Mouse (Mus musculus): ENCODE data around the gene Rarg. TPM values are rescaled to one million over a fixed set of nuclear protein-coding genes. Genes with fewer than 3 reads are reported as not detected.

The Rarg gene
- 27.1 and 28.4 TPM in 2 replicates for polyA plus RNA-seq (2015; fragmentation: Nextera tagmentation; extraction: Ambion mirVana)

DNA sequence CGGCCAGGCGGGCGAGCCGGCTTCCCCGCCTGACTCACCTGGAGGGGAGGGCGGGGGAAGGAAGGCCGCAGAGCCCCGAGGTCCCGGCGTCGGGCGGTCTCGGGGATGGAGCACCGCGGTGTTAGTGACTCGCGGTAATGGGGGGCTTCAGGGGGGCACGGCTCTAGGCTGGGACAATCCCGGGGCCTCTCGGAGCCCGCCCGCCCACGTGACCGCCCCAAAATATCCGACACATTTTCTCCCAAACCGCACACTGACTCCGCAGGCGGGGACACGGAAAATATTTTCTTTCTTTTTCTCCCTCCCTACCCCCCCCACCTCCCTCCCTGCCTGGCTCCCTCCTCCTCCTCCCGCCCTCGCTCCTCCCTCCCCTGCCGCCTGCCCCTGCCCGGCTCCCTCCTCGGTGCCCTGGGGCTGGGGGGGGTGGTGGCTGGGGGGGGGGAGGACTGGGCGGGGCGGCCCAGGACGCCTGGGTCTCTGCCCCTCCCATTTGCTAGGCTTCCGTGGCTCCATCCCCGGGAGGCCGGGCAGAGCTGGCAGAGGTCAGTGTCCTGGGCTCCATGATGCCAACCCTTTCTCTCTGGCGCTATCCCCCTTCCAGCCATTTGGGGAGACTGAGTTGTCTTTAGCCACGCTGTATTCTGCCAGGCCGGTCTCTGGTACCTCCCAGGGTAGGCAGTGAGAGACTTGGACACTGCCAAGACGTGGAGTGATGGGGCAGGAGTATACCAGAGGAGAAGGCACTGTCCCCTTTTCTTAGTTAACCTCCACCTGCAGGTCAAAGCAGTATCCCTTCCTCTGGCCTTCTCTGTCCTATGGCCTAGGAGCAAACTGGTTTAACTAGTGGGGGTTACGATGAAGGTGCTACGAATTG, at the start of gene Rarg:
Gene Rarg (minus strand): TSS at position 316 of the 874 bp plus-strand sequence.

DNA sequence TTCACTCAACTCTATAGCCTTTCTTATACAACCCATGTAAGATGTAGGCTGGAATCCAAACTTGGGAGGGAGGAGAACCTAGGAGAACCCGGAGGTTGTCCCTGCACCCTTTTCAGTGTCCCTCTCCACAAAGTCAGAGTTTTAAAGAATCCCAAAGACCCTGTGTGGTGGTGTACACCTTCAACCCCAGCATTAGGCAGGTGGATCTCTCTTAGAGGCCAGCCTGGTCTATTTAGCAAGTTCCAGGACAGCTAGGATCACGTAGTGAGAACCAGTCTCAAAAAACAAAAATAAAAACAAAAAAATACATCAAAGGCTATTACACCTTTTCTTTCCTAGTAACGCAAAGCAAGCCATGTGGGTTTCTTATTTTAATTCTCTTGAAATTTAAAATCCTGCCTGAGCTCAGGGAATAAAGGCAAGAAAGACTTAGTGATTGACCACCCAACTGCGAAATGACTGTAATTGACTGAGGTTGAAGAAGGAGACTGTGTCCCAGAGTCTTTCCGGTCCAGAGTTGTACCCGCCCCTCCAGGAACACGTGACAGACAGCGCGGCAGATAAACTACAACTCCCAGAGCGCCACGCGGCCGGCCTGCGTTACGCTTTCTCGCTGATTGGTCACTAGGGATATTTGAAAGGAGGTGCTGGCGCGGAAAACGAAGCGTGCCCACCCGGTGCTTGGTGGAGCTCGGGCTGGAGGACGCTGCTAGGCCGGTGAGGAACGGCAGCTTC, 38.5 kb upstream of the Rarg start, which contains the start of gene Espl1:
Gene Espl1 (plus strand): TSS at position 634 of the 735 bp plus-strand sequence.

GRCm38 (mm10) chr15:102279092-102279782, 21.9 kb upstream of the Rarg start, which contains the start of gene Mfsd5:
Gene Mfsd5, plus strand, starts transcription at chr15:102279454.

GRCm38 (mm10) chr15:102270274-102270960, 13.1 kb upstream of the Rarg start, which contains the start of gene Gm9918:
Gene Gm9918, plus strand, starts transcription at chr15:102270563.

DNA sequence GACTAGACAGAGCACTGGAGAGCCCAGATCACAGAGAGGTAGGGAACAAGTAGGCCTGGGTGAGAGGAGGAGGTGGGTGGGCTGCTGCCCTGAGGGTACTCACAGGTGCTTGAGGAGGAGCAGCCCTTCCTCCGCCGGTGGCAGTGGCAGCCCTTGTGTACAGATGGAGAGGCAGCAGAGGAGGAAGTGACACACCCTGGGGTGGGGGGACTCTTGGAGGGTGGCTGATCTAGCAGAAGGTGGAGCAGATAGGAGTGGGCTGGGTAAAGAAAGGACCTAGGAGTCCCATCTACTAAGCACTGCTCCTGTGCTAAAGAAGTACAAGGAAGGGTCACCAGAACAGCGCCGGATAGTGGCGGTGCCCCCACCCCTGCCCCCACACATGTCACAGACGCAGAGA, 25.6 kb downstream of the Rarg start, which contains the start of gene Itgb7:
Gene Itgb7 (minus strand): TSS at position 197 of the 400 bp plus-strand sequence.

GRCm38 (mm10) chr15:102204674-102205505, 52.4 kb downstream of the Rarg start, which contains the start of gene Csad:
Gene Csad, minus strand, starts transcription at chr15:102204724.

GRCm38 (mm10) chr15:102202971-102203834, 54.1 kb downstream of the Rarg start, which contains the start of gene Zfp740:
Gene Zfp740, plus strand, starts transcription at chr15:102203249.

Other genes starting within 250 kb of the Rarg start
- gene Krt18, start 229.3 kb downstream of the Rarg start, polyA plus RNA-seq (2015; fragmentation: Nextera tagmentation; extraction: Ambion mirVana), result 1,517 and 1,777 TPM in 2 replicates
- 68.1 and 68.6 TPM in 2 replicates for gene Eif4b, start 183.7 kb downstream of the Rarg start, polyA plus RNA-seq (2015; fragmentation: Nextera tagmentation; extraction: Ambion mirVana)
- 18.6 and 24.0 TPM in 2 replicates for gene Tns2, start 157.1 kb downstream of the Rarg start, polyA plus RNA-seq (2015; fragmentation: Nextera tagmentation; extraction: Ambion mirVana)
- gene Spryd3, start 121.3 kb downstream of the Rarg start, polyA plus RNA-seq (2015; fragmentation: Nextera tagmentation; extraction: Ambion mirVana), result 26.5 and 29.8 TPM in 2 replicates
- 78.2 and 93.2 TPM in 2 replicates for gene Igfbp6, start 113.2 kb downstream of the Rarg start, polyA plus RNA-seq (2015; fragmentation: Nextera tagmentation; extraction: Ambion mirVana)
- 0.16 and 0.88 TPM in 2 replicates for gene Soat2, start 107.0 kb downstream of the Rarg start, polyA plus RNA-seq (2015; fragmentation: Nextera tagmentation; extraction: Ambion mirVana)
- 21.3 and 21.8 TPM in 2 replicates for gene Zfp740, start 54.3 kb downstream of the Rarg start, polyA plus RNA-seq (2015; fragmentation: Nextera tagmentation; extraction: Ambion mirVana)
- 54.0 and 55.8 TPM in 2 replicates for gene Csad, start 52.8 kb downstream of the Rarg start, polyA plus RNA-seq (2015; fragmentation: Nextera tagmentation; extraction: Ambion mirVana)
- 1.2 and 2.5 TPM in 2 replicates for gene Itgb7, start 25.6 kb downstream of the Rarg start, polyA plus RNA-seq (2015; fragmentation: Nextera tagmentation; extraction: Ambion mirVana)
- gene Gm9918, start 13.0 kb upstream of the Rarg start, polyA plus RNA-seq (2015; fragmentation: Nextera tagmentation; extraction: Ambion mirVana), result 0.07 TPM in 1 of 2 replicates, not detected in the other
- gene Mfsd5, start 21.9 kb upstream of the Rarg start, polyA plus RNA-seq (2015; fragmentation: Nextera tagmentation; extraction: Ambion mirVana), result 81.9 and 85.2 TPM in 2 replicates
- gene Espl1, start 38.7 kb upstream of the Rarg start, polyA plus RNA-seq (2015; fragmentation: Nextera tagmentation; extraction: Ambion mirVana), result 4.2 and 5.0 TPM in 2 replicates
- 296 and 317 TPM in 2 replicates for gene Pfdn5, start 68.6 kb upstream of the Rarg start, polyA plus RNA-seq (2015; fragmentation: Nextera tagmentation; extraction: Ambion mirVana)
- gene Myg1, start 74.2 kb upstream of the Rarg start, polyA plus RNA-seq (2015; fragmentation: Nextera tagmentation; extraction: Ambion mirVana), result 46.2 and 48.2 TPM in 2 replicates
- 28.3 and 30.9 TPM in 2 replicates for gene Aaas, start 93.3 kb upstream of the Rarg start, polyA plus RNA-seq (2015; fragmentation: Nextera tagmentation; extraction: Ambion mirVana)
- 0.24 TPM in 2 replicates for gene Sp7, start 109.7 kb upstream of the Rarg start, polyA plus RNA-seq (2015; fragmentation: Nextera tagmentation; extraction: Ambion mirVana)
- gene Sp1, start 148.6 kb upstream of the Rarg start, polyA plus RNA-seq (2015; fragmentation: Nextera tagmentation; extraction: Ambion mirVana), result 4.4 and 4.8 TPM in 2 replicates
- gene Amhr2, start 187.8 kb upstream of the Rarg start, polyA plus RNA-seq (2015; fragmentation: Nextera tagmentation; extraction: Ambion mirVana), result 0.27 and 0.63 TPM in 2 replicates
- gene Prr13, start 201.5 kb upstream of the Rarg start, polyA plus RNA-seq (2015; fragmentation: Nextera tagmentation; extraction: Ambion mirVana), result 111 and 151 TPM in 2 replicates
- gene Pcbp2, start 213.0 kb upstream of the Rarg start, polyA plus RNA-seq (2015; fragmentation: Nextera tagmentation; extraction: Ambion mirVana), result 88.8 and 93.4 TPM in 2 replicates
- gene Gm10337, start 246.2 kb upstream of the Rarg start, polyA plus RNA-seq (2015; fragmentation: Nextera tagmentation; extraction: Ambion mirVana), result not detected in 2 replicates